Mouse (Mus musculus) brain, embryonic 14.5 days (tissue): Measurements from ENCODE around the gene Aox2. TPM values are rescaled to one million over a fixed set of nuclear protein-coding genes. Genes with fewer than 3 reads are reported as not detected.
A peak's percentile ranks its signal among the peaks of the same experiment; 100 is the strongest.

Experiments used
- DNase-seq: peaks from one replicate; pipeline ENCODE4 v3.0.0-alpha.2; 2011; ENCODE audit warnings: low read depth
- CTCF ChIP-seq: fragments of 200-500 bp; IDR thresholded peaks from 2 replicates; pipeline ENCODE4 v1.5.1; 2012; ENCODE audit warnings: inconsistent platforms, mild to moderate bottlenecking, moderate library complexity, borderline replicate concordance; ENCODE audit not compliant: insufficient read depth, insufficient read length; ENCODE audit errors: extremely low read depth
- POLR2A ChIP-seq: fragments of 200-500 bp; IDR thresholded peaks from 2 replicates; pipeline ENCODE4 v1.6.1; 2012; ENCODE audit warnings: mild to moderate bottlenecking, inconsistent platforms, borderline replicate concordance; ENCODE audit not compliant: poor library complexity, insufficient read depth, insufficient read length, severe bottlenecking; ENCODE audit errors: extremely low read depth
- polyA plus RNA-seq: library from polyadenylated mRNA; depleted of rRNA; stranded (reverse); fragments of >200 nt; gene quantifications from 2 replicates; pipeline ENCODE4 v1.2.3, GENCODE M21; 2012

The Aox2 gene
- polyA plus RNA-seq, 1 experiment: 0.04 TPM

GRCm38 (mm10) chr1:58309853-58310252 lies 31.7 kb downstream of the Aox2 start:
- DNase-seq: no peak
- no peak for TF ChIP-seq CTCF
- no peak for TF ChIP-seq POLR2A

GRCm38 (mm10) chr1:58311221-58311864 lies 33.2 kb downstream of the Aox2 start:
- TF ChIP-seq POLR2A: no peak
- no peak for TF ChIP-seq CTCF
- DNase-seq: no peak

- TF ChIP-seq POLR2A (no peak), CTCF (no peak)
These were observed 35.0 kb downstream of the Aox2 start for GRCm38 (mm10) chr1:58313173-58313572.

GRCm38 (mm10) chr1:58315532-58315931 lies 37.4 kb downstream of the Aox2 start:
- no peak for TF ChIP-seq POLR2A
- no peak for TF ChIP-seq CTCF
- no peak for DNase-seq

More at GRCm38 (mm10) chr1:58313173-58313572, 35.0 kb downstream of the Aox2 start:
- no peak for DNase-seq

GRCm38 (mm10) chr1:58333222-58333621 lies 55.1 kb downstream of the Aox2 start:
- TF ChIP-seq POLR2A: no peak
- TF ChIP-seq CTCF: no peak
- DNase-seq: no peak

GRCm38 (mm10) chr1:58339901-58340300 lies 61.8 kb downstream of the Aox2 start:
- TF ChIP-seq CTCF: no peak
- no peak for TF ChIP-seq POLR2A
- no peak for DNase-seq

- TF ChIP-seq POLR2A: no peak
- TF ChIP-seq CTCF: no peak
- peak; percentile 13 for DNase-seq
These were observed 63.5 kb downstream of the Aox2 start for GRCm38 (mm10) chr1:58341576-58341975.

- no peak for TF ChIP-seq CTCF
- TF ChIP-seq POLR2A: no peak
- DNase-seq: no peak
These were observed 65.7 kb downstream of the Aox2 start for GRCm38 (mm10) chr1:58343861-58344260.

GRCm38 (mm10) chr1:58344570-58344969 lies 66.4 kb downstream of the Aox2 start:
- TF ChIP-seq CTCF (no peak), POLR2A (no peak)
- no peak for DNase-seq

- no peak for DNase-seq
- no peak for TF ChIP-seq CTCF
- TF ChIP-seq POLR2A: no peak
These were observed 68.0 kb downstream of the Aox2 start for GRCm38 (mm10) chr1:58346159-58346558.

- no peak for TF ChIP-seq CTCF
- TF ChIP-seq POLR2A: no peak
- no peak for DNase-seq
These were observed 70.6 kb downstream of the Aox2 start for GRCm38 (mm10) chr1:58348712-58349111.

GRCm38 (mm10) chr1:58353238-58353893 lies 75.2 kb downstream of the Aox2 start:
- DNase-seq: no peak
- TF ChIP-seq CTCF: no peak
- TF ChIP-seq POLR2A: no peak
